Mouse (Mus musculus) gastrocnemius, postnatal 25 days (tissue): Measurements from ENCODE around the gene Tmem81. TPM values are rescaled to one million over a fixed set of nuclear protein-coding genes. Genes with fewer than 3 reads are reported as not detected.
"Not testable (repeated sequence)": the region's sequence is repeated elsewhere in the genome, so short reads cannot be mapped to it uniquely, and the experiment has no call there.

Experiments
- DNase-seq: peaks from one replicate; pipeline ENCODE4 v3.0.0; 2022
- long read RNA-seq, 2 experiments: library from polyadenylated mRNA; stranded (forward); transcript quantifications; one replicate each; pipeline ENCODE4 v2.0.0; 2021
- total RNA-seq, 2 experiments: library from RNA; stranded (reverse); gene quantifications; 1 replicate in 1 of 2; 2 replicates in 1 of 2; pipeline ENCODE4 v1.2.3; 2021

Tmem81 gene
- total RNA-seq, result 1 to 10 TPM in 1 of 2 experiments, under 1 TPM in 1; 0.94 to 1.2 TPM
- long read RNA-seq, experiment 1, result 0 reads
- long read RNA-seq, experiment 2, partial matches to known transcripts, result 0 of 1 reads
- long read RNA-seq, experiment 2, other reads (novel, unspliced or antisense), result 0 of 1 reads

GRCm38 (mm10) chr1:132506058-132506457, at the start of gene Tmem81:
TSS of gene Tmem81 (plus strand) at chr1:132506230.
- DNase-seq, result no peak

- DNase-seq, result no peak
Measured at GRCm38 (mm10) chr1:132464651-132465050, 41.4 kb upstream of the Tmem81 start.

GRCm38 (mm10) chr1:132468926-132469325, 37.1 kb upstream of the Tmem81 start:
- DNase-seq, result no peak

- no peak for DNase-seq
Measured at GRCm38 (mm10) chr1:132469519-132469918, 36.5 kb upstream of the Tmem81 start.

- not testable (repeated sequence) for DNase-seq
Measured at GRCm38 (mm10) chr1:132470031-132470430, 36.0 kb upstream of the Tmem81 start.

- no peak for DNase-seq
Measured at GRCm38 (mm10) chr1:132471032-132471431, 35.0 kb upstream of the Tmem81 start.

GRCm38 (mm10) chr1:132471499-132471898, 34.5 kb upstream of the Tmem81 start:
- no peak for DNase-seq

GRCm38 (mm10) chr1:132472537-132472936, 33.5 kb upstream of the Tmem81 start:
- DNase-seq, result no peak

- no peak for DNase-seq
Measured at GRCm38 (mm10) chr1:132474496-132474895, 31.5 kb upstream of the Tmem81 start.

GRCm38 (mm10) chr1:132476575-132476927, 29.5 kb upstream of the Tmem81 start:
- DNase-seq, result no peak

GRCm38 (mm10) chr1:132476928-132477691, 28.9 kb upstream of the Tmem81 start, which contains the start of gene Rbbp5:
TSS of gene Rbbp5 (plus strand) at chr1:132477365.
- peak; percentile 78 for DNase-seq

GRCm38 (mm10) chr1:132479438-132479837, 26.6 kb upstream of the Tmem81 start:
- DNase-seq, result no peak

- DNase-seq, result no peak
Measured at GRCm38 (mm10) chr1:132481619-132482018, 24.4 kb upstream of the Tmem81 start.

- no peak for DNase-seq
Measured at GRCm38 (mm10) chr1:132483234-132483633, 22.8 kb upstream of the Tmem81 start.

- no peak for DNase-seq
Measured at GRCm38 (mm10) chr1:132483759-132484158, 22.3 kb upstream of the Tmem81 start.

- DNase-seq, result no peak
Measured at GRCm38 (mm10) chr1:132500535-132500934, 5.5 kb upstream of the Tmem81 start.

GRCm38 (mm10) chr1:132505155-132505554, 875 bp upstream of the Tmem81 start:
- no peak for DNase-seq

GRCm38 (mm10) chr1:132506656-132507055, 626 bp downstream of the Tmem81 start:
- no peak for DNase-seq

GRCm38 (mm10) chr1:132509771-132510170, 3.7 kb downstream of the Tmem81 start:
- DNase-seq, result no peak

- DNase-seq, result no peak
Measured at GRCm38 (mm10) chr1:132511521-132511920, 5.5 kb downstream of the Tmem81 start.

- DNase-seq, result no peak
Measured at GRCm38 (mm10) chr1:132512106-132512505, 6.1 kb downstream of the Tmem81 start.

- DNase-seq, result no peak
Measured at GRCm38 (mm10) chr1:132515339-132515738, 9.3 kb downstream of the Tmem81 start.

- no peak for DNase-seq
Measured at GRCm38 (mm10) chr1:132516776-132517175, 10.7 kb downstream of the Tmem81 start.

- DNase-seq, result no peak
Measured at GRCm38 (mm10) chr1:132518621-132519020, 12.6 kb downstream of the Tmem81 start.
